Mouse (Mus musculus) T-cell, adult 66 days (primary cell): ENCODE results near the gene Golga7b. TPM values are rescaled to one million over a fixed set of nuclear protein-coding genes. Genes with fewer than 3 reads are reported as not detected.

ENCODE experiments used
- total RNA-seq, 2 experiments: library from RNA; stranded (reverse); gene quantifications; 3 replicates in 1 of 2; 4 replicates in 1 of 2; pipeline ENCODE4 v1.2.4; 2023

Gene Golga7b
- total RNA-seq = not detected

DNA sequence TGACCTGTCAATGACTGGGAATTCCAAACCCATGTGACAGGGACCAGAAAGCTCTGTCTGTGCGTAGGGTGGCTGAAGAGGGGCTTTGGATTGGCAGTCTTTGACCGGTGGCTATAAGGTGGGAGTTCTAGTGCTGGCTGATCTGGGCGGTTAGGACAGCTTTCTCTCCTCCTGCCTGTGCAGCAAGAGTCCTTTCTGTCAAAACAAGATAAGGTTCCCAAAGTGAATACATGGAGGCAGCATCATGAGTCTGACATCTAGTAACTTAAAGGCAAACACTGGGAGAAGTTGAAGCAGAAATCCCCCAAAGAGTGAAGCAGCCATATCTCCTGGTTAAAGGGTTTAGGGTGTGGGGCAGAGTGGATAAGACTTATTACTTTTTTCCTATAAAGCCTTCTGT, at the start of gene Golga7b:
Gene Golga7b (plus strand): TSS at position 56 of the 400 bp plus-strand sequence.

DNA sequence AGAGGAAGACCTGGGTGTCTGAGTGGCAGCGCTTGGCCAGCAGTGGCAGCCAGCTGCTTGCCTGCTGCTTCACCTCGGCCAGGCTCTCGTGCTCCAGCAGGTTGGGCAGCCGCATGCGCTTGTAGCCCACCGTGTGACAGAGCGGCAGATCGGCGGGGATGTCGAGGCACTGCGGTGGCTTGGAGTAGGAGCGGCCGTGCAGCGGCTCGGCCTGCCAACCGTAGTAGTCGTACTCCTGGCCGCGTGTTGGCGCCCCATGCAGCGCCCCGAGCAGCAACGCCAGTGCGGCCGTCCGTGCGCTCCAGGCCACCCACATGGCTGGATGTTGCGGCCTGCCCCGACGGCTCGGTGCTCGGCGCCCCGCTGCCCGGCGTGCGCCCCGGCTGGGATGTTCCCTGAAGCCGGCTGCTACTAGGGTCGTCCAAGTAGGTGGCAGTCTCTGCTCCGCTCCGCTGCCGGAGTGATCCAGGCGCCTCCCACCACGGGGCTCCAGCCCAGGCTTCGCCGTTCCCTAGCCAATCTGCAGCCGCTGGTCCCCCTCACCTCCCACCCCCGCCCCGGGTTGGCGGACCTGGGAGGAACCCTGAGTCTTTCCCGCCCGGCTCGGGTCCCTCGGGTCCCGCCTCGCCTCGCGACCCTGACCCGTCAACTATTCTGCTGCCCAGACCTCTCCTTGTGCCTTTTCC, 45.5 kb upstream of the Golga7b start, which contains the start of gene Sfrp5:
Gene Sfrp5 (minus strand): TSS at position 557 of the 686 bp plus-strand sequence.

Other genes with a start within 250 kb of the Golga7b start
- gene Ankrd2, start 211.6 kb upstream of the Golga7b start, total RNA-seq = not detected
- gene Hoga1, start 202.0 kb upstream of the Golga7b start, total RNA-seq = under 1 TPM in 1 of 2 experiments, not detected in 1; 0.32 TPM
- not detected for gene 4933411K16Rik, start 195.3 kb upstream of the Golga7b start, total RNA-seq
- gene Morn4, start 161.2 kb upstream of the Golga7b start, total RNA-seq = under 1 TPM in 1 of 2 experiments, not detected in 1; 0.29 TPM
- 10 to 100 TPM; 40.9 to 47.4 TPM for gene Pi4k2a, start 157.1 kb upstream of the Golga7b start, total RNA-seq
- gene Avpi1, start 118.5 kb upstream of the Golga7b start, total RNA-seq = 1 to 10 TPM; 6.5 to 6.9 TPM
- 10 to 100 TPM; 14.6 to 15.8 TPM for gene Marveld1, start 100.2 kb upstream of the Golga7b start, total RNA-seq
- gene Zfyve27, start 83.6 kb upstream of the Golga7b start, total RNA-seq = 10 to 100 TPM; 71.5 to 75.2 TPM
- not detected for gene Sfrp5, start 45.3 kb upstream of the Golga7b start, total RNA-seq
- not detected for gene Crtac1, start 184.2 kb downstream of the Golga7b start, total RNA-seq